Mouse (Mus musculus): Measurements from ENCODE around the gene Gfra1.

Gfra1 gene

DNA sequence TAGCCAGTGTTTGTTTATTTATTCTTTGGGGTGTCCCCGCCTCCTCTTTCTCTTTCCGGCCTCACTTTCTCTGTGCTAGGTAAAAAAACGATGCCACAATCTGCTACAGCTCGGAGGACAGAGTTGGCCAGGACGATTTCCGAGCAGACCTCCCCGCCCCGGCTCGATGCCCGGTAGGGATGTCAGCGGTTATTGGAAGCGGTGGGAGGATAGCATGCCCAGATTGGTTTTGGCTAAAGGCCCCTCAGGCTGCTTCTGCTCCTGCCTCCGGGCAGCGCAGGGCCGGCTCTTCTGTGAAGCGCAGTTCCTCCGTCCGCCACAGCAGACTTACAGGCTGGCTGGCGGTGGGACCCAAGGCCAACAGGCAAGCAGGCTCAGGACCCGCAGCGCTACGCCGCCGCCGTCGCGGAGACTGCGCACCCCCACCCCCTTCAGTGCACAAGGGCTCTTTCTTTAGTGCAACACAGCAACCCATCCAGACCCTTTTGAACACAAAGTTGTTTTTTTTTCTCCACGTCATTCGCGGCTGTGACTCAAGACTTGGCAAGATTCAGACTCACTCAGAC lies at the start of gene Gfra1:
Gfra1 (minus strand) TSS at position 414 of the 566 bp plus-strand sequence.
- peak; percentile 59 for DNase-seq (ENCODE audit: low spot score)

DNA sequence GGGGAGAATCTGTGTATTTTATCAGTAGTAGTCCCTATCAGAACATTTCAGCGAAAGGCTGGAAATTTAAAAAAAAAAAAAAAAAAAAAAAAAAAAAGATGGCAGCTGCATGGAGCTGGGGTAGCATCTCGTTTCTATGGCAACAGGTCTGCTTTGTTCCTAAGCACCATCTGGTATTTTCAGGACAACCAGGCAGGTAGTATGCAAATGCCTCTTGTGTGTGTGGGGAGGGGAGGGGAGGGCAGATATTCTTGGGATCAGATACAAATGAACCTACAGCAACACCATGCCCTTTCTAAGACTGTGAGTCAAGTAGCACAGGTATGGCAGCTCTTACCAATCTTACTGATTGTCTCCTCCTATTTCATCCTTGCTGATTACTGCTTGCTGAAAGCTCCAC lies 44.3 kb upstream of the Gfra1 start:
- DNase-seq (ENCODE audit: low spot score) = peak; percentile 40

DNA sequence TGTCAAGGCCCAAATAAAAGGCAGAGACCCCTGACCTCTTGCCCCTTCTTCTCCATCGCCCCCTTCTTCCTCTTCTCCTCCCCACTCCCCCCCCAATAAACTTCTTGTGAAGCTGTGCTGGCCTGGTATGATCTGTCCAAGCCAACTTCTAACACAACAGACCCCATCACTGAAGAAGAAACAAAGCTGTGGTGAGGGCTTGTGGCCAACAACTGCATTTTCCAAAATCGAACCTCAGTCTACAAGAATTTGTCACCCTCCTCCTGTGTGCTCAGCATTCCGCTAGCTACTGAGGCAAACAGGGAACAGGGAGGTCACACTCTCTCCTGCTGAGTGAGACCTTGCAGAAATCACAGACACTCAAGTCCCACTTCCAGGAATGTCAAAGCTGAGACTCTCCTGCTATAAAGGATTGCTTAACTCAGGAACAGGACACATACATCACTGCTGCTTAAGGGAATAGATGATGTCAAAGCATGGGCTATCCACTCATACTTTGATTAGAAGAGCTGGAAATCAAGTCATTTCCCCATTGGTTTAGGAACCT lies 43.8 kb upstream of the Gfra1 start:
- no peak for DNase-seq (ENCODE audit: low spot score)

DNA sequence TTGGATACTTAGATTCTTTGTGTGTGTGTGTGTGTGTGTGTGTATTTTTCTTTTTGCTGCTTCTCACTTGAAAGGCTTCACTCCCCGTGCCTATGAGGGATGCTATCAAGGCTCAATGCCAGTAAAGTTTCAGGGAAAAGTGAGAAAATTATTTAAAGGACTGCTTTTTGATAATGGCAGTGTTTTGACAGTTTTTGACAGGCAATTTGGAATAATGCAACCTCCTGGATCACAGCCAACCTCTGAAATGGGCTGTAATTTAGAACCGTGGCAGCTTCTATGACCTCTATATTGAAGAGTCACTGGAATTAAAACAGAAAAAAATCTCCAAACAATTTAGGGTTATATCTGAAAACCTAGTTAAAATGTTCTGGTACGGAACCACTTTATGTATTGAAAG lies 41.4 kb upstream of the Gfra1 start:
- DNase-seq (ENCODE audit: low spot score) = no peak

DNA sequence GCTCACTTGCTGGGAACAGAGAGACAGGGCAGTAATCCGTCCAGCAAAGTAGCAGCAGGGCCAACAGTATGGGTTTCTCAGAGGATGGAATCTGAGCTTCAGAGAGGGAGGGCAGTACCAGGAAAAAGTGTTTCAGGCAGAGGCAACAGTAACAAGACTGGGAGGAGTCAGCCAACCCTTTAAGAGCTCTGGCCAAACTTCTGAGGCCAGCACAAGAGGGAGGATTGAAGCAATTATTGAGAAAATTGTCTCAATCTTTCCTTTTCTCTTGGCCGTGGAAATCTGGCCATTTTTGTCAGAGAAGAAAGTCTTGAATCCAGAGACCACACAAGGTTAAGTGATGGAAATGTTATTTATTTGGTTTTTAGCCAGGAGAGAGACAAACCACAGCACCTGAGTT lies 31.0 kb upstream of the Gfra1 start:
- DNase-seq (ENCODE audit: low spot score) = no peak

DNA sequence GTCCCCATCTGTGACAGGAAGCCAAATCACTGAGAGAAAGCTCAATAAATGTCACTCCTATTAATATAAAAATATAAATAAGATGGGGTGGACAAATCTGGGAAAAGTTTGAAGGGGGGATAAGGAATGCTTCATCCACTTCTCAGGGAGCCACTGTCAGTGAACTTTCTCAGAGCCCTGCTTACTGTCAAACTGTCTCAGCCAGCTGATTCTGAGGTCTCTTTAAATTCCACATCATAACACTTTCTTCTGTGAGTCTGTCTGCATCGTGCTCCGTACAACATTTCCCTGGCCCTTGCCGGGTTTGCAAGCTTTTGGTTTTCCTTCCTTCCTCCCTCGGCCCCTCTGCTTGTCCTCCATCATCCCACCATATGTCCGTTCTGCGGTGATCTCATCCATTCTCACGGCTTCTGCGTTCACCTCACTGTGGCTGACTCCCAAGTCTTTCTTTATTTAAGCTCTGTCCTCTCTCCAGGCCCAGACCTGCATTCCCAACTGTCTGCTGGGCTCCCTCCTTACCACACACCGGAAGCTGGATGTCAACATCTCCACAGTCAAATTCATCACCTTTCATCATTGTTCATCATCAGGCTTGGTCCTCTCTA lies 26.8 kb upstream of the Gfra1 start:
- DNase-seq (ENCODE audit: low spot score) = no peak

DNA sequence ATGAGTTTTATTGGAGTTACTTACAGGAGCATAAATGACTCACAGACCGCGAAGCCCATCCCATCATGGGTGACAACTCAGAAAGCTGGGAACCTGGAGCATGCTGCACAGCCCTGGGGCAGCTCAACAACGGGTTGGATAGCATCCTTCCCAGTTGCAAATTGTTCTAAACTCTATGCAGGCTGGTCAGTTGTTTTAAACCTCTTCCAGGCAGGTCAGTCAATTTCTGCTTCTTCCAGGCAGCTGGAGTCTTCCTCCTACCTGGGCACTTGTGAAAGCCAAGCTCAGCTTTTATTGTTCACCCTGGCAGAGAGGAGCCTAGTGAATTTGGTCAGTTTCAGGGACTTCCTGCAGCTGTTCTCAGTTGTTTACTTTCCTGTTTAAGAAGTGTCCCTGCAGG lies 18.5 kb upstream of the Gfra1 start:
- DNase-seq (ENCODE audit: low spot score) = no peak

DNA sequence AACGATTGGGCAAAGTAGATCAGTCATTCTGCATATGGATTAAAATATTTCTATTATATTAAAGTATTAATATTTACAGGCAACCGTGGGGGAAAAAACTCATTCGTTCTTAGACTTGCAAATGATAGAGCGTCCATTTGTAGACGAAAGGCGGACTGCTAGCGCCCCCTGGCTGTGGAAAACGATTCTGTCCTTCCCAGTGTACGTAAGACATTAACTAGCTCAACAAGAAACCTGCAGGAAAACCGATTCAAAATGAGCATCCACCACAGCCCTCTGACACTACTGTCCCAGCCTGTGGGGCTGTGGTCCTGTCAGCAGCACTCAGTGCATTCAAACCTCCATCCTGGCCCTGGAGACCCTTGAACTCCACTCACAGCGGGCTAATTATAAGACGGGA lies 13.7 kb upstream of the Gfra1 start:
- DNase-seq (ENCODE audit: low spot score) = peak; percentile 88

DNA sequence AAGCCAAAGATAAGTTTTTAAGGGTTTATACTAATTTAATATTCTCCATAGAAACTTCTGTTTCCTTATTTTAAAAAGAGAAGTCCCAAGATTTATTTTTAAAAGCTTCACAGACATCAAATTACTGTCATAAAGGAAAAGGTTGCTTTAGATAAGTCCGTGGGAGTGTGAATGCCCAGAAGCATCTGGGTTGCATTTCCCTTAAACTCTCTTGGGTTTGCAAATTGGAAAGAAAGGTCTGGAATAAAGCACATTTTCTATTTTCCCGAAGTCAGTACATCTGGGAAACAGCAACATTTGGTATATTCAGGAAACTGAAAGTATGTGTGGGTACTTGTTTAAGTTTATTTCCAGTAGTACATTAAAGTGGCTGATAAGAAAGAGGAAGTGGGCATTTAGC lies 12.6 kb upstream of the Gfra1 start:
- no peak for DNase-seq (ENCODE audit: low spot score)

DNA sequence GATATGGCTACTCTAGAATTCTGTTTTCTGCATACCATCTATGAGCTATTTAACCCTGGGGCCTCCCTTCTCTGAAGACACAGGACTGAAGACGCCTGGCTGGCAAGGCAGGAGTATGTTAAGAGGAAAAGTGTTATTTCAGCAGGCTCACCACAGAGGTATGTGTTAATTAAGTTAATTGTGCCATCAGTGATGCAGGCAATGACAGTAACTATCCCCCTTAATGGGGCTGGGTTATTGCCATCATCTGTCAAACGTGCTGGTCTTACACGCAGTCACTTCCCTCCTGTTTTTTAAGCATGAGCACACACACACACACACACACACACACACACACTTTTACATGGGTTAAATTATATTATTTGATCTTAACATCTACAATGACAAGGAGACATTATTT lies 8.0 kb upstream of the Gfra1 start:
- no peak for DNase-seq (ENCODE audit: low spot score)

DNA sequence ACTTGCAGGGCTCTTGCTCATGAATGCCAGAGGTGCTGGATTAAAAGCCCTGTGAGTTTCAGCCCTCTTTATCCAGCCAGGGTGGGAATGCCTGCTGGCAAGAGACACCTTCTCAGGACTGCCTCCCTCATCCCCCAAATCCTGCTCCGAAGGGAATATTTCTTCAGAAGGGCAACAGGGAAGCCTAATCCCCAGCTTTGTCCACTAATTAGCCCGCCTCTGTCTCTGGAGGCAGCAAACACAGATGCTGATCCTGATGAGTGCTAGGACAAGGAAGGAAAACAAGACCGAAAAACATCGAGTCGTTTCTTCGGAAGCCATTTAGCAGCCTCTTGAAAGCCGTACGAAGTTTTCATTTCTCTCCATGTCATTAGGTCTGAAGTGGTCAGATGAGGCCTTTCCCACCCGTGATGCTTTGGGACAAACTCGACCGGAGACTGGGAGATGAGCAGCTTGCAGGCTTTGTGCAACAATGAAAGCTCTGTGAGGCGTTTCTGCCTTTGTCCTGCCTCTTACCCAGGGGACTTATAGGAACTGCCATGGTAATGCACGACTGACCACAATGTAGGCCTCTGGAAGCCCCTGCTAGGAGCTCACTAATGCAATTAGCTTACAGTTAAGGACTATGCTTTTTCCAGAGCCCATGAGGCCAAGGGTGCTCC lies 4.8 kb upstream of the Gfra1 start:
- DNase-seq (ENCODE audit: low spot score) = no peak

DNA sequence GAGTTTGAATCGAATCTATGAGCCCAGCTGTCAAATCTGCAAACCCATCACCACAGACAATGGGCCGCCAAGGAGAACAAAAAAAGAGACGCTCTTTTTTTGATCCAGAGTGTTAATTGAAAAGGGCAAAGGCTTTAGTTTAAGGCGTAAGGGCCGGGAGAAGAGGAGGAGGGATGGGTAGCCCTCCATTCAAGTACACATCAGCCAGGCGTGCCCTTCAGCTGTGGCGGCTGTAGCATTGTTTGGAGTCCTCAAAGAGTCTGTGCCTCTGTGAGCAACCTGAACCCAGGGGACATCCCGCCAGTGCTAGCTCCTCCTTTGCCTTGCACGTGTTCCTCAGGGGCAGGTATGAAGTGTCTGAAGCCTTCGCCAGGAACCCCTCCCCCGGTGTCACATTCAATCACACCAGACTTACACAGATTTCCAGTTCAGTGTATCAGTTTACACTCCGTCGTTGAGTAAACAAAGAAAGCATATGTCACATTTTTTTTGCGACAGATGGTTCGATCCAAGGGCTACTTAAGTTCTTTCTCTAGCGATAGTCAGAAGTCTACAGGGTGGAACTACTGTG lies 867 bp upstream of the Gfra1 start:
- DNase-seq (ENCODE audit: low spot score) = no peak

DNA sequence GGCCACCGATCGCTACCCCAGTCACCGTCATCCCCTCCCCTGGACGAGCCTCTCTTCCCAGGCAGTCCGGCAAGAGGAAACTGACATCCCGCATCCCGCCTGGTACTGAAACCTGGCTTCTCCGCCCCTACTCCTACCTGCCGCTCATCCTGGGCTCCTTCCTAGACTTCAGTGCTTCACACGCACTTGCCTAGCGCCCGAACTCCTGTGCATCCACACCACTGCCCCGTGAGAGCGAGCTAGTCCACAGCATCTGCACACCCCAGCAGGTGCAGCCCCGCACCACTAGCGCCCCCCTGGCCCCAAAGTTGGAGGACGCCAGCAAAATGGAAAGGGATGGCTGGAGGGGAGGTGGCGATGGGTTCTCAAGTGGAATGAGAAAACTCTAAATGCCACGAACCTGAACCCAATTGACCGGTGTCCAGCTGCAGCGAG lies 631 bp downstream of the Gfra1 start:
- DNase-seq (ENCODE audit: low spot score) = peak; percentile 48

DNA sequence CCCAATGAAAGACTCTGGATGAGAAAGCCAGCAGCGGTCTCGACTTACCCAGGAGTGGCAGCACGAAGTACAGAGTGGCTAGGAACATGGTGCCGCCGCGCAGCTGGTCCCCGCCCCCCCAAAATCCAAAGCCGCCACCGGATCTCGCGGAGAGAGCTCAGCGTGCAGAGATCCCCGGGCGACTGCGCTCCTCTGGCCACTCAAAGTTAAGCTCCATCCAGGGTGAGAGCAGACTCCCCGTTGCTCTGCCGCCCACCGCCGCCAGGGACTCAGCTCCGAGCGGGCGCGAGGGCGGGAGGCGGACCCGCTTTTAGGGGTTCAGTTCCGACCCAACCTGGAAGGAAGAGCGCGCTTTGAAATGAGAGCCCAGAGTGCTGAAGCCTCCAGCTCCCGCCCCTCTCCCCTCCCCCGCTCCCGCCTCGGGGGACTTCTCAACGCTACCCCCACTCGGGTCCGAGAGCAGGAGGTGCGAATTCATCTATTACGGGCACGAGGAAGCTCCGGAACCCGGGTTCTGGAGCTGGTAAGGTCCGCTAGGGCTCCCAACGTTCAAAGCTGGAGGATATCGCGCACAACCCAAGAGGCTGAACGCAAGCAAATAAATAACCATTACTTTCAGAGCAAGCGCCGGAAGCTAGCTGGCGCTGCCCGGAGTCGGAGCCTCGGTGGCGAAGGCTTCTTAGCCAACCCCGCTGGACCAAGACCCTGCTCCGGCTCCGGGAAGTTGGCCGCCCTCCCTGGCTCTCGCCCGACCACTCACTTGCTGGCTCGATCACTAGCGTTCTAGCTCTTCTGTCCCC lies 1.2 kb downstream of the Gfra1 start:
- DNase-seq (ENCODE audit: low spot score) = peak; percentile 54

DNA sequence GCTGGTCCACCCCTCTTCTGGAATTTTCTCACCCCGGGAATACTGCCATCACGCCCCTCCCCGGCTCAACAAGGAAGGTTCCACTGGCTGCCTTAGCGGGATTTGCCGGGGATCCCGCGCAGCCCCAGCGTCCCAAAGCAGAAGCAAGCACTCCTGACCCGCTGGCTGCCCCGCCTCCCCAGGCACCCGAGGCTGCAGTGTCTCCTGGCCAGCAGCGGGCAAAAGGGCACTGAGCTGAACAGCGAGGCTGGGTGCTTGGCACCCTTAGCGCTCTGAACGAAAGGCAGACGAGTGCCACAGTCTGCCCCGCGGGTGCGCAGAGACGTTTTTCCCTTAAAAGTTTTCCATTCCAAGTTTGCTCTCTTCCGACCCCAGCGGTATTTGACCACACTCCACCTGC lies 2.1 kb downstream of the Gfra1 start:
- peak; percentile 11 for DNase-seq (ENCODE audit: low spot score)

DNA sequence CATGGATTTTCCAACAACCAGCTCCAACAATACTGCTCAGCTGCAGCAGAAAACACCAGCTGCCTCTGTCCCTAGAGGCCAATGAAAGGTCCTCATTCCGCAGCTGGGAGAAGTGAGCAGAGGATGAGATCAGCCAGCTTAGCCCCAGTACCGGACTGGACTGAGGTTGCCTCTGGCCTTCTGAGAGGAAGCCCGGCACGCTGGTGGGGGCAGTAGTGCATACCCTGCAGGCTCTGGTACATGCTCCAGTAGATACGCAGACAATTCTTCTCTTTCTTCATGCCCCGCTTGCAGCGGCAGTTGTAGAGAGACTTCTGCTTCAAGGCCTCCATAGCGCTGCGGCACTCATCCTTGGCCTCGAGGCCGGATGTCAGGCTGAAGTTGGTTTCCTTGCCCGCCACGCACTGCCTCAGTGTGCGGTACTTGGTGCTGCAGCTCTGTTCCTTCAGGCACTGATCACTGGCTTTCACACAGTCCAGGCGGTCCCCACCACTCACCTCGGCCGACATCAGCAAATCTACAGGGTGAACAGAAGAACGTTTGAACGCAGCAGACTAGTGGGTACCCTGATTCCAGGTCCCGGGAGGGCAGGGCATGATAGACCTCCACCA lies 2.7 kb downstream of the Gfra1 start:
- DNase-seq (ENCODE audit: low spot score) = peak; percentile 39

DNA sequence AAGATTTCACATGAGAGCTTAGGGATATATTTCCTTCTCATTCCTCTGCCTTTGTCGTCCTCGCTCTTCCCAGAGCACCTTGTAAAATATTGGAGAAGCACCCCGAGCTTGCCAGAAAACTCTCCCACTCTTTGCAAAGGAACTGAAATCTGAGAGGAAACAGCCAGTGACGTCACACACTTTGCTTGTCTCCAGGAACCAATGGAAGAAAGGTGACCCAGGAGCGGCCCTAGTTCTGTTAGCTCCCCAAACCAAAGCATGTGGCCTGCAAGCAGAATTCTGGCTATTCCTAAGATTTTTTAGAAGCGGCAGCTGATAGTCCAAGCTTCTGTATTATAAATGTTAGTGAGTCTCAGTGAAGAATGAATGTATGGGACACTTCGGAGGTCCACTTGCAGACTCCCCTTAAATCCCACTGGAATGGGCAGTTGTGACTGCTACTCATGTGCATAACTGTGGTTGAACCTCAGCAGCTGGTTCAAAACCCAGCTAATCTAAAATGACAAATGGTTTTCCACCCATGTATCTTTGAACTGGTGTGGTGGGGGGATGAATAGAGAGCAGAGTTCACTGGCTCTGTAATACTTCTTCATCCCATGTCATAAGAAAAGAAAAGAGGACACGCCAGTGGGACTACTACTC lies 3.4 kb downstream of the Gfra1 start:
- no peak for DNase-seq (ENCODE audit: low spot score)

DNA sequence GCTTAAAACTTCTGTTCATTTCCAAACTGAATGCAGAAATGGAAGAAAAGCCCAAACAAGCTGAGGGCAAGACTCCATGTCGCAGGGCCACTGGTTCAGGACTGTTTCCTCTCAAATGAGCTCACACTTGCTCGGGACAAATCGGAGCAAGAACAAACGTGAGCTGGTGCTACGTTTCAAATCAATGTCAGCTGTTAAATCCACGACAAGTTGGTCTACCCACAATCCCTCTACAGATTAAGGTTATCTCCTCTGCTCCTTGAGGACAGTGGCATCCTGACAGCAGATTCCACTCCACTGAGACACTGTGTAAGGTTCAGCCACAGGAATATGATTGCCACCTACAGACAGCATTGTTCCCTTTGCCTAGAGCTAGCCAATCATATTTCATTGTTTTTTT lies 4.4 kb downstream of the Gfra1 start:
- DNase-seq (ENCODE audit: low spot score) = no peak

DNA sequence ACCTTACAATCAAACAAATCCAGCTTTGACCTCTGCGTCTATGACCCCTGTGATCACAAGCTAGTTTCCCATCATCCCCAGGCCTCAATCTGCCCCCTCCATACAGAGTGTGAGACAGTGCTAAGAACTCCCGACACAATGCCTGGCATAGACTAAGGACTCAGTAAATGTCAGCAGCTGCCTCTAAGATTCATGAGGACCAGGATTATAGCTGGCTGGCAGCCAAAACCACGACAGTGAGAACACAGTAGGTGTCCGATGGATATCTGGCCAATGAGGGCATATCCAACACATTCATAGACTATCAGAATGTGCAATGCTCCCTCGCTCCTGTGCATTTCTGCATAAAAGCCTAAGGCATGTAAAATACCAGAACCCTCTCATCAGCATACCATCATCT lies 5.0 kb downstream of the Gfra1 start:
- peak; percentile 18 for DNase-seq (ENCODE audit: low spot score)

DNA sequence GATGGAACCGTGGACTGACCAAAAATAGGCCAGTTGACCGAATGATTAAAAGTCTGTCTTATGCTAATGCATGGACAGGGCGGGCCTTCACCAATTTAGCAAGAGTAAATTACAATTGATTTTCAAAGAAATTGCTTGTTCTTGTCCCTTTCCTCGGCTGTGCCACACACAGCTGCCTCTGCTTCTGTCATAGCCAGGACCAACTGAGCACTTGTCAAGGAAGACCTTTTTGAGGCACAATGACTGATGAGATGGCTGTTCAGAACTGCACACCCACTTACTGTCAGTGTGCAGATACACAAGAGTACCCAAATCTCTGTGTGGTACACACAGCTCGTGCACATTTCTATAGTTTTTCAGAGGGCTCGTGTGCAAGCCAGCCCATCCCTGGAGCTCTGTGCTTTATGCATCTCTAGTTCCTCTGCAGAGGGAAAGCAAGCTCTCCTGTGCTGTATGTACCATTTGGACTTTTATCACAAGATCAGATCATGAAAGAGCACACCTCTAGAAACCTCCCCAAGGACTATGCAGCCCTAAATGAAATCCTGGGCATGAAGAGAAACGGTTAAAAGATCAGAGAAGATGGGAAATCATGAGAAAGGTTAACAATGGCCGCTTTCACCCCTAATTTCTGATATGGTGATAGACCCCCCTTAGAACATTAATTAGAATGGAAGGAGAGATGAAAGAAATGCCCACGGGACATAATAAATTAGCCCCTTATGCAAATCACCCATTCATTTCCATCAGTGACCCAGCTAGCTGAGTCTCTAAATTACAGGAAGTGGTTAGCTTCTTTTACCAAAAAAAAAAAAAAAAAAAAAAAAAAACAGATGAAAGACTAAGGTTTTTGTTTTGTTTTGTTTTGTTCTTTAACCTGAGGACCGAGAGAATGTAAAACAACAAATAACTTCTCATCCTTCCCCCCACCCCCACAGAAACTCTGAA lies 12.7 kb downstream of the Gfra1 start:
- DNase-seq (ENCODE audit: low spot score) = no peak

Data from layer of hippocampus, adult 11-12 months (tissue).